Mouse (Mus musculus): ENCODE data around the gene Ccdc174. TPM values are rescaled to one million over a fixed set of nuclear protein-coding genes. Genes with fewer than 3 reads are reported as not detected.
A peak's percentile ranks its signal among the peaks of the same experiment; 100 is the strongest.

Gene Ccdc174
- total RNA-seq (2021) = 10 to 100 TPM; 23.7 to 24.0 TPM
- long read RNA-seq, experiment 1, transcript Ccdc174-201 (11 exons, 1,752 nt) = major isoform, 11 of 14 reads
- long read RNA-seq, experiment 1, partial matches to known transcripts = 0 of 14 reads
- long read RNA-seq, experiment 1, other reads (novel, unspliced or antisense) = 3 of 14 reads
- long read RNA-seq, experiment 2, full-length matches to known transcripts = 14 of 20 reads
- long read RNA-seq, experiment 2, partial matches to known transcripts = 1 of 20 reads
- long read RNA-seq, experiment 2, other reads (novel, unspliced or antisense) = 5 of 20 reads

DNA sequence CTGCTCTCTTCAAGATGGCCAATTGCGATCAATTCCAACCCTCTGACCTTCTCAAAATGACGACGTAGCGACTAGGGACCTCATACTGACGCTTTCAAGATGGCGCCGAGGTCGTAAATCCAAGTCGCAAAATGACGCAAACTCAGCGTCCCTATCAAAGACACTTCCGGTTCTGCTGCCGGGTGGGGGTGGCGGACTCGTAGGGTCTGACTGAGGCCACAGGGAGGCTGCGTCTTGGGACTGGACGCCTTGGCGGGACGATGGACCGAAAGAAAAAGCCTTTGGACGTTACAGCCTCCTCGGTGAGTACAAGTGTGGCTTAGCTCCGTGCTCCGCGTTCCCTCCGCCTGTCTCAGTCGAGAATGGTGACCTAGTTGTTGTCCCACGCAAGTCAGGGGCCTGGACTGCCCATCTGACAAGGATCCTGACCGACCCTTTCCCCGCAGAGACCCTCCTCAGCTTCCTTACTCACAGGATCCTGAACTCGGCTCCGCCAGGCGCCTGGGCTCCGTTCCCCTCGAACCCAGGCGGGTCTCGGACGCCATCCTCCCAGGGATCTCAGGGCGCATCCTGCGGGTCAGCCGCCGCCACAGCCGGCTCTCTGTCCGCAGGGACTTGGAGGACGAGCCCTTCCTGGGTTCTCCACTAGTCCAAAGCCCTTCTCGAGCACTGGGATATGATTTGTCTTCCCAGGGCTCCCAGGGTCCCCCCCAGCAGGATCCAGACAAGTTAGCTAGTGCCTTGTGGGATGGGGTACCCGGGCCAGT, at the start of gene Ccdc174:
TSS of gene Ccdc174 (plus strand) at position 169 of the 767 bp plus-strand sequence.
- DNase-seq (ENCODE audit: low spot score in 2 of 2) = peak; percentile 90 to 94
- Histone ChIP-seq H3K27ac (peak within 1 kb of the TSS; percentile 89), H3K4me3 (peak within 1 kb of the TSS; percentile 78)
- TF ChIP-seq CTCF (conservative IDR thresholded peaks at IDR 0.05) = 0 out of 2 replicates have a peak, but pooled peaks have one; percentile 1

GRCm38 (mm10) chr6:91832863-91833440, 44.9 kb upstream of the Ccdc174 start:
- no peak overlapping the region for H3K4me3 ChIP-seq
- DNase-seq (ENCODE audit: low spot score in 2 of 2) = no peak
- no peak for TF ChIP-seq CTCF (conservative IDR thresholded peaks at IDR 0.05)
- H3K27ac ChIP-seq = no peak overlapping the region

DNA sequence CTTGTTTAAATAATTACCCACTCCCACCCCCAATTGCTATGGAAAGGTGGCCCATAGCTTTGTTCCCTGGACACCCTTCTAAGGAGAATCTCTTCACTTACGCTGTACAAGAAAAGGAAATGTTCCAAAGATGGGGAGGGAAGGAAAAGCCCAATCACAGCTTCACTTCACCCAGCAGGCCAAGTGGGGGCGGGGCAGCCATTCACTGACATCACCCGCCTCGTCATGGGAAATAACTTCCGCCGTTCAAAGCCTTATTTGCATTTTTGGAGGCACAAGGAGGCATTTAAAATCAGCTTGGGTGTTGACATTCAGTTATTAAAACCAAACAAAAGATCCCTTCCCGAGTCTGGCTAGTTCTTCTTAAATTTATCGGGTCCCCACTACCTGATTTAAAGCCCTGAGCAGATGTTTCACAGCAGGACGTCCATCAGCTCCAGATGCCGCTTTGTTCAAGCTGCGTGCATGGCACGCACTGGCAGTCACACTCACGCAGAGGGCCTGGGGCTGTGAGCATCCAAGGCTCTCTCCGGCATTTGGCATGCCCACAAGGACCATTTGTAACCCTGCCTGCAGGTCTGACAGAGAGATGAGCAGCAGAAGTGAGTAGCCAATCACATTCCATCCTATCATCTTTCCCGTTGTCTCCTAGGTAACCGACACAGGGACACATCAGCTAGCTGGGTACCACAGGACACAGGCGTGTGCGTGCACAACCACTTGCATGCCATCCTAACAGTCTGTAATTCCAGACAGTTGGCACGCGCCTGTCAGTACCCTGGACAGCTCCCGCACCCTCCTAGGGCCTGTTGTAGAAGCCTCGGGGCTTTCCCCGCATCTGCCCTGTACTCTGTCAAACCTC, 38.6 kb upstream of the Ccdc174 start:
- H3K4me3 ChIP-seq = peak overlapping the region; percentile 45
- TF ChIP-seq CTCF (conservative IDR thresholded peaks at IDR 0.05) = no peak
- peak; percentile 52 to 66 for DNase-seq (ENCODE audit: low spot score in 2 of 2)
- H3K27ac ChIP-seq = peak overlapping the region; percentile 21

- DNase-seq (ENCODE audit: low spot score in 2 of 2) = peak in 1 of 2 experiments; percentile 11
- Histone ChIP-seq H3K27ac (no peak overlapping the region), H3K4me3 (peak overlapping the region; percentile 46)
- peak; percentile 28; the same call in 1 of the 2 replicates for TF ChIP-seq CTCF (conservative IDR thresholded peaks at IDR 0.05)
Observed at GRCm38 (mm10) chr6:91842897-91843627, 34.8 kb upstream of the Ccdc174 start.

- DNase-seq (ENCODE audit: low spot score in 2 of 2) = no peak
- TF ChIP-seq CTCF (conservative IDR thresholded peaks at IDR 0.05) = no peak
- Histone ChIP-seq H3K27ac (no peak overlapping the region), H3K4me3 (peak overlapping the region; percentile 46)
Observed at GRCm38 (mm10) chr6:91843628-91844153, 34.2 kb upstream of the Ccdc174 start.

- H3K4me3 ChIP-seq = no peak overlapping the region
- peak; percentile 26 to 47 for DNase-seq (ENCODE audit: low spot score in 2 of 2)
- H3K27ac ChIP-seq = no peak overlapping the region
- peak; percentile 81 for TF ChIP-seq CTCF (conservative IDR thresholded peaks at IDR 0.05)
Observed at GRCm38 (mm10) chr6:91852550-91852949, 25.3 kb upstream of the Ccdc174 start.

DNA sequence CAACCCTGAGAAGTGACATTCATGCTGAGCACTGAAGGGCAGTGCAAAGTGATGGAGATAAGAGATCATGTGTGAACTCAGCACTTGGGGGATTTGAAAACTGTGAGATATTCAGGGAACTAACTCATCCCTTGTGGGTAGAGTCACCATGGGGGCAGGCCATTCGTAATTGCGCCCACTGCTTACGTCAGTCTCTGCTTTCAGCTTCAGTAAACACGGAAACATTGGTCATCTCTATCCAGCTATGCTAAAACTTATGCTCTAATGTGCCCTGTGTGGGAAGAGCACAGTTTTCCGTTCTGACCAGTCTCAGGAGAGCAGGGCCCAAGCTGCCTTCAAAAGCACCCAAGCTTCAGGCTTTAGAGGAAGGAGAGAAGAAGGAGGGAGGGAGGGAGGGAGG, 19.5 kb upstream of the Ccdc174 start:
- Histone ChIP-seq H3K27ac (no peak overlapping the region), H3K4me3 (no peak overlapping the region)
- DNase-seq (ENCODE audit: low spot score in 2 of 2) = no peak
- no peak for TF ChIP-seq CTCF (conservative IDR thresholded peaks at IDR 0.05)

DNA sequence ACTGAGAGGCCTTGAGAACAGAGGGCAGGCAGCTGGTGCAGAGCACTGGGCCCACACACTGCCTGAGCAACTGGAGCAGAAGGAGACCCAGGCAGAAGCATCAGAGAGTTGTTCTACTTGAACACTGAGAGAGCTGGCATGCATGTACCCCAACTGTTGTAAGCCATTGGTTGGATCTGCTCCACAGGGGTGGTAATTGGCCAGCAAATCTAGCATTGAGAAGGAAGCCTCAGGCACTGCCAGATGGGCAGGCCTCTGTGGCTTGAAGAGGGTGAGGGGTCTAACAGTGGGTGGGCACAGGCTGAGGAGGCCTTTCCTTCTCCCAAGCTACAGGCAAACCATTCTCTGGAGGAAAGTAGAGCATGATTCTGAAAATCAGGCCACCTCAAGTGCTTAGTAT, 15.0 kb upstream of the Ccdc174 start:
- no peak for TF ChIP-seq CTCF (conservative IDR thresholded peaks at IDR 0.05)
- Histone ChIP-seq H3K4me3 (no peak overlapping the region), H3K27ac (no peak overlapping the region)
- no peak for DNase-seq (ENCODE audit: low spot score in 2 of 2)

- no peak for TF ChIP-seq CTCF (conservative IDR thresholded peaks at IDR 0.05)
- Histone ChIP-seq H3K4me3 (no peak overlapping the region), H3K27ac (no peak overlapping the region)
- no peak for DNase-seq (ENCODE audit: low spot score in 2 of 2)
Observed at GRCm38 (mm10) chr6:91864595-91864994, 13.3 kb upstream of the Ccdc174 start.

GRCm38 (mm10) chr6:91865601-91866000, 12.3 kb upstream of the Ccdc174 start:
- no peak for DNase-seq (ENCODE audit: low spot score in 2 of 2)

GRCm38 (mm10) chr6:91868091-91868490, 9.8 kb upstream of the Ccdc174 start:
- no peak overlapping the region for H3K27ac ChIP-seq
- TF ChIP-seq CTCF (conservative IDR thresholded peaks at IDR 0.05) = no peak
- H3K4me3 ChIP-seq = no peak overlapping the region
- no peak for DNase-seq (ENCODE audit: low spot score in 2 of 2)

More at GRCm38 (mm10) chr6:91865601-91866000, 12.3 kb upstream of the Ccdc174 start:
- no peak for TF ChIP-seq CTCF (conservative IDR thresholded peaks at IDR 0.05)
- Histone ChIP-seq H3K4me3 (no peak overlapping the region), H3K27ac (no peak overlapping the region)
